Mouse (Mus musculus): ENCODE measurements at regions not wholly inside any gene's neighbourhood (a gene's known extent, or its start where the extent isn't known, plus 50 kb on each side); places are given as distances from the start of the nearest gene placed in this dataset.

DNA sequence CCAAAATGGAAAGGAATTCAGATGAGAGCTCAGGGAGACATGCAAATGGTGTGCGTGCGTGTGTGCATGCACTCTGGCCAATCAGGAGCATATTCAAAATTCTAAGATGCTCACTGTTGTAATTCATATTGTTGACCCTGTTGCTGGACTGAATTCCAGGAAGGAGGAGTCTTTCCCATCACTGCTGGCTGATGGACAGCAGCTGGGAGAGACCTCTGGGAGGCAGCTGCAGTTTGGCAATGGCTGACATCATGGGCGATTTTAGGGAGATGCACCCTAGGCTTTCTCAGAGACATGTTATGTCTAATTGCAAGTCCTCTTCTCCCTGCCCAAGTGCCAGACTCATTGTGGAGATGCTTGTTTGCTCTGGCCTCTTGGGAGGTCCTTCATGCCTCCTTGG, 220.6 kb upstream of the Myocd start:
- DNase-seq (ENCODE audit: low read depth): no peak

DNA sequence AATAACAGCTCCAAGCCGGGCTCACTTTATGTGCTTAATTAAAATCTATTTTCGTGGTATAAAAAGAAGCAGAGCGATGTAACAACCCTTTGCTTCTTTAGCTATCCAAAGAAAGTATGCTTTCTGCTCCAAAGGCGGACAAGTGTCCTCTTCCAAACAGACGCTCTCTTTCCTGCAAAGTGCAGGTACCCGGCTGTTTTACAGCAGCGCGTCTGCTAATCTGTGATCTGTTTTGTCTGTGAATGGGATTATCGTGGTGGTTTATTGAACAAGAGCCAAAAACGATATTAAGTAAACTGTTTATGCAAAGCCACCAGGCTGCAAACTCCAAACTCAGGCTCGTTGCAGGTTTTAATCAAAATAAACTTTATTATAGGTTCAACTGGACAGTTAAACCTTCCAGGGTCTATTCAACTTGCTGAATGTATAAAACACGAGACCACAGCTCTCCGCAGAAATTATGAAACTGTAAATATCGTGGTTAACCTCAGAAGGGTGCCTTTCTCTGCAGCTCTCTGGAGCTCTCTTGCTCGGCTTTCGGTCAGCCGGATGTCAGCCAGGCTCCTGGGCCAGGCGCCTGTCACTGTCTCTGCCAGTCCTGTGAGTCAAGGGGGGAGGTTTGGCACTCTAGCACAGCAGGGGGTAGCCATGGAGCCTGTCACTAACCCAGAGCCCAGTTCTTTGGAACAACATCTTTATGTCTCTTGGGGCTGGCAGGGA, 206.2 kb upstream of the Myocd start:
- DNase-seq (ENCODE audit: low read depth): no peak

DNA sequence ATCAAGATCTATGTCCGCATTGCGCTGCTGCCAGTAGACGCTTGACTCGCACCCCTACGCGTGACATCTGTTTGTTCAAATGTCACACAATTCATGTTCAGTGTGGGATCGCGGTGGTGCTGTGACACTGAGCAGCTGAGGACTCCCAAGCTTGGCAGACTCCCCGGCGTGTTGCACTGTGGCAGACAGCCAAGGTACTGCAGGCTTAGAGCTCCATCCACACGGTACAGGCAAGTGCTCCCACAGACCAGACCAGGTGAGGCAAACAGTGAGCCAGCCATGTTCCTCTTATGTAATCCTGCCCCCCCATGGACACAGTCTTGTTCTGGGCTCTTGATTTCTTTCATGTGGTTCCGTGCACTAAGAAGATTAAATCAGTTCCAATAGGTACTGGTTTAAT, 205.5 kb upstream of the Myocd start:
- DNase-seq (ENCODE audit: low read depth): no peak

DNA sequence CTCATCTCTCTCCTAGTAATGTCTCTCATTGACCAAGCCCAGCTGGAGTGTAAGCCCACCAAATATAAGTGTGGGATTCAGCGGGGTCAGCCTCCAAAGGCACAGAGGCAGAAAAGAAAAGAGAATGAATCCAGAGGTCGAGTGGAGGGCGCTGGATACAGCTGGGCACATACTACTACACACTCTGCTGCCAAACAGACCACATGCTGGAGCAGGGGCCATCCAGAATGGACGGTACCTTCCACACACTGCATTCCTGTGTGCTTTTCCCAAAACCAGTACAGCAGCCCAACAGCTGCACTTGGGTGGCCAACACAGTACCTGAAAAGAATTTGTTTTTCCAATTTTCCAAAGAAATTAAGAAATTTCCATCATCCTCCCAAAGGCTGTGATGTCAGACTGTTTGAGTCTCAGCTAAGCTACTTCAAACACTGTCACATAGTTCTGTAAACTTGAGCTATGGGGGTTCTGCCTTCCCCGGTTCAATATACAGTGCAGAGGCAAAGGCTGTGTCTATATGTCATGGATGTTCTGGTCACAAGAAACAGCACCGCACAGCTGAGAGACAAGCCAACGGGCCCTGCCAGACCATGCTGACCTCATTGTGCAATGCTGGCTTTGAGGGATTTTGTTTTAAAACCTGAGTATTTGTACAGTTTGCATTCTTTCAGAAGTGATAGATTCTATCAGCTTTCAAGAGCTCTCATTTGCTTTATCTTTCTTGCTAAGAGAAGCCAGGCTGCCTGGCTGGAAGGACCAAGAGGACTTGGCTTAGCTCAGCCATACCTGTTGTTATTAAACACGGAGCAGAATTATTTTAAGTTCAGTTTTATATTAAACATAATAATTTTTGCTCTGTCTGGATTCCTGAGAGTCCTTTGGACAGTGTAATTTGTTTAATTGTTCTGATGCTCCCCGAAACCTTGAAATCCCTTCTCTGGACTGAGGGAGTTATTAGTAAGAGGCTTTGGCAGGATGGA, 200.3 kb upstream of the Myocd start:
- no peak for DNase-seq (ENCODE audit: low read depth)

DNA sequence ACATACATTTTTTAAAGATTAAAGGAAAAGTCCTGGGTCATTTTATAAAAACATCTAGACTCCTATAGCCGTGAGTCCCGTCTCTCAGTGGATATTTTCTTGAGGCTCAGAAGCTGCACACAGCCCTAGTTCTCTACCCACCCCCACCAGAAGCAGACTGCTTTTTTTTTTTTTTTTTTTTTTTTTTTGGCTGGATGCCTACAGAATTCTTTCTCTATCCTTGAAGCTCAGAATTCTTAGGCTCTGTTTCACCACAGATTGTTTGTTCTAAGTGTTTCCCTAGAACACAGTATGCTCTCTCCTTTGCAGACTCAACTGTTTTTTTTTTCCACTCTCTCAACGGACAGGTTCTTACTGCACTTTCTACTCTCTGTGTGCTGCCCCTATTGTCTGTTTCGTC, 191.3 kb upstream of the Myocd start:
- no peak for DNase-seq (ENCODE audit: low read depth)

DNA sequence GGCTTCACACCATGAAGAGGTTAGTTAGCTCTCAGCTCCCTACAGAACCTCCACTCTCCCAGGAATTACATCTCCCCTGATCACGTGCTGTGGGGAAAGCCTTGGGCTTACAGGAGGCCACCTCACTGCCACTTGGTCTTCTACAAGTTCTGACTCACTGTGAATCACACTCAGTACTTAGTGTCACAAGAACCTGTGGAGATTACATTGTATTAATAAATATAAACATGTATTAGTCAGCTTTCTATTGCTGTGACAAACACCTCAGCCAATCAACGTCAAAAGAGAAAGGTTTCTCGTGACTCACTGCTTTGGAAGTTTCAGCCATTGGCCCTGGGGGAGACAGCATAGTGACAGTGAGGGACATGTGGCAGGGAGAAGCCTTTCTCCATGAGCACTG, 178.6 kb upstream of the Myocd start:
- DNase-seq (ENCODE audit: low read depth): peak; percentile 2

DNA sequence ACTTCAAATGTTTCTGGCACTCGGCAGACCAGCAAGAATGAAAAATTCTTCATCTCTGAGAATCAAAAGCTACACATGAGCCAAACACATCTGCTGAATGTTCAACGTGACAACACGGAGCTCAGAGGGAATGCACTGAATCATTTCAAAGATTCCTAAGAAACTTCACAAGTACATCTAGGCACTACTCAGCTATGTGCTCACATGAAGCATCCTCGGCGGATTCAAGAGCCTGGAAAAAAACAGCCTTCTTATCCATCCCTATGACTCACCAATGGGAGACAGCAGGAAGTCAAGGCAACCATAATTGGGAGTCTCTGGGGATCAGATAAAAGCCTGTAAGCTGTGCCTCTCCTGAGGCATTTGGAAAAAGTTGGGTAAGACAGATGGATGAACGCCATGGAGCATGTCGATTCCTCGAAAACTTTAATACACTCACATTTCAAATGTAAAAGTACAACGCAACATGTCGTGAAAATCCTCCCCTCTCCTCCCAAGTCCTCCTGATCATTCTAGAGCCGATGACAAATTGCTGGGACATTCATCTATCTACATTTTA, 173.8 kb upstream of the Myocd start:
- DNase-seq (ENCODE audit: low read depth): no peak

DNA sequence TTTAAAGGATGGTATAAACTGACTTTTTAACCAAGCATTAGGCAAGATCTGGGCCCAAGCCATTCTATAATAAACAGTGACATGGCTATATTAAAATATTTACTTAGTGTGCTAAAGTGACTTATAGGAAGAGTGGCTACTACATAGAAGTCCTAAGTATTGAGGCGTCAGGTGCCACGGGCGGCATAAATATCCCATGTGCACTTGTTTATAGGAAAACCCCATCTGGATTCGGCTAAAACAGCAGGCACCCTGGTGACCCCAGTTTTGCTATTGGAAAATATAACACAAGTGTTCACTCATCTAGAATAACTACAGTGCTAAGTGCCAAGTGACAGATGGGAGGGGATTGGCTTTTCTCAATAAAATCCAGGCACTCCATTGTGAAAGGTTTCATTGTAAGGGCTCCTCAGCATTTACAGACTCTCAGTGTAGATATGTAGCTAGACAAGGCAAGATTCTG, 165.9 kb upstream of the Myocd start:
- no peak for DNase-seq (ENCODE audit: low read depth)

DNA sequence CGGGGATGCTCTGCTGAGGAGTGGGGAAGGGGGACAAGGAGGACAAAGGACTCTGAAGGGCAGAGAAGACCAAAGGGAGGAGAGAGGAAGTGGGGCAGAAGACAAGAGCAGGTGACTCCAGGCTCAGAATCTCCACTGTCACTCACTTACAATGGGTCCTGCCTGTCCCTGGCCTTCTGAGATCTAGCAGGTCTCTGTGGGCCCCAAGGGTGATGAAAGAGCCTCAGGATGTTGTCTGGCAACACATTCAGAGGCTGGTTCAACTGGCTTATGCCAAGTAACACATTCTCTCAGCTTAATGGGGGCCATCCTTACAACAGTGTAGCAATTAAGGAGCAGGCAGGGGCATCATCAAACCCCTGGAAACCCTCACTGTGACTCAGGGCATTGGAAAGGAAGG, 152.1 kb upstream of the Myocd start:
- no peak for DNase-seq (ENCODE audit: low read depth)

DNA sequence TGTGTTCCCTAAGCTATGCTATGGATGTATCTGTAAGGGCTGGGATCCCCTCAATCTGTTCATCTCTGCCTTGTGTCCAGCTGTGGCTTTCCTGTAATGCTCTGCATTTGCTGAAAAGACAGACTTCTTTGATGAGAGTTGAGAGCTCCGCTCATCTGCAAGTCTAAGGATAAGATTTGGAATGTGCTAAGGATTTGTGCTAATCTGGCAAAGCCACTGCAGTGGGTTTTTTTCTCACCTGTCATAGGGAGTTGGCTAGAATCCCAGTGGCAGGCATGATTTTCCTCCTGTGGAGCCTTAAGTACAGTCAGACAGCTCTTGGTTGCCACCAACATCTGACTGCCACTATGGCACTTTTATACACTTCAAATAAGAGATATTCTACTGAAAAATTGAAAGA, 138.8 kb upstream of the Myocd start:
- no peak for DNase-seq (ENCODE audit: low read depth)

DNA sequence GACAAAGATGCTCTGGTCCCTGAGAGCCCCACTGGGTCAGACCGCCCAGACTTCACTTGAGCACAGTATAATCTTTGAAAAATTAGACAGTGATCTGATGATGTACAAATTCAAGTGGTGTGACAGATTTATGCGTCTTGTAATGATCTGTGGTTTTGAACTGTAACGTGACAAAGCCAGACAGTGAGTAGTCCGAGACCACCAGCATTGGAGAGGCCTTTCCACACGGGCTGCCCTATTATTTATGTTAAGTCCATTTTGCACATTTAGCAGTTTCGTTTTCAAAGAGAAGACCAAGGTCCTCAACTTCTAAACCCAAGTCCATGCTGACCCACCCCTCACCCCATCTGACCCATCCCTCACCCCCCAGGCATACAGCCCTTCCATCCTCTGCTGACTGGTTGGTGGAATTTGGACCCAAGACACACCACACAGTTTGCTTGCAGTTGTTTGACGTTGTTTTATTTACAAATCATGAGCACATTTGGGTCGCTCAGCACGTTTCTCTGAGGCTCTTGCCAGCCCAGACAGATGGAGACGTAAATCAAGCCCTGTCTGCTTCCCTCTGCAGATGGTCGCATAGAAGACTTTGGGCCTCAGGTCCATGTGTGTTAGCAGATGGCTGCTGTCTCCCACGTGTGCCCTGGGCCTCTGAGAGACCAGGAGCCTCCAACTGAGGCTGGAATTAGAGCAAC, 132.8 kb upstream of the Myocd start:
- no peak for DNase-seq (ENCODE audit: low read depth)

DNA sequence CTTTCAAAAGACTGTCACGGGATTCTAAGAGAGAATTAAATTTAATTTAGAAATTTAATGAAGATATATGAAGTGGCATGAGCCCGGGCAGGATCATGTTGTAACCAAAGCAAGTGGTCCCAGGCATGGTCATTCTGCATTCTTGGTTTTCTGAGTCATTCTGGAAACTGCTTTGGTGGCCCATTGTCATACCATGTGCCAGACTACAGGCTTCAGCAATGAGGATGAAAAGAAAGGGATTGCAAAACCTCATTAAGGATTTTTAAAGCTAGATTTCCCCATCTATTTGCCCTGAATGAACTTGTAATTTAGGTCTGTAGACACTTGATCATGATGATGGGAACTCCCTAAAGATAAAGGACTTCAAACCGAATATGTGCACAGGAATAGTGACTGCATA, 119.4 kb upstream of the Myocd start:
- no peak for DNase-seq (ENCODE audit: low read depth)

DNA sequence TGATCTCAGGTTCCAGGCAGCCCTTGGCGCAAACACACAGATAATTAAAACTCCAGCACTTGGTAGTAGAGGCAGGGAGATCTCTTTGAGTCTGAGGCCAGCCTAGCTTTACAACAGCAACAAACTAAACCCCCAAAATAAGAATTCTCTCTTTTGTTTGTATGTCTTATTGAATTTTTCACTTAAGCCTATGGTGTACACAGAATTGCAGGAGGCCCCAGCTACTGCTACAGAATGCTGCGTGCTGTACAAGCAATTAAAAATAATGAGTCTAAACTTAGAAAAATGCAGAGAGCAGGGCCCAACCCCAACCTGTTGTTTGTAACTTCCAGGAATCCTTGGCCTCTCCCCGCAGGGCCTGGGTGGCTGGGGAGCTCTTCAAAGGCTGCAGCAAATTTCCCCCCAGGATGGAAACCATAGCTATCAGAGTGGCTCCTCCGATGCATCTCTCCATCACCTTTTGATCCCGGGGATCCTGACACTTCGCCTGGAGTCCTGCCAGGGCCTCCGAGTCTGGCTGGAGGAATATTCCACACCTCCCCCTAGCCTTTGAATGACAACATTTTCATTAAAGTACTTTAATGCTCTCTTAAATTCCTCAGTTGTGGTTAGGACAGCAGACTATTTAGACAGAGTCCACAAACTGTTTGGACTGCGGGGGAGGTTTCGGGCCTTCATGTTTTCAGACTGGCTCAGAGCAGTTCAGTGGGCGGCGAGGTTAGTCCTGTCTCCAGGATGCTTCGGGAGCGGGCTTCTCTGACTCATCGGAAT, 116.7 kb upstream of the Myocd start:
- no peak for DNase-seq (ENCODE audit: low read depth)

DNA sequence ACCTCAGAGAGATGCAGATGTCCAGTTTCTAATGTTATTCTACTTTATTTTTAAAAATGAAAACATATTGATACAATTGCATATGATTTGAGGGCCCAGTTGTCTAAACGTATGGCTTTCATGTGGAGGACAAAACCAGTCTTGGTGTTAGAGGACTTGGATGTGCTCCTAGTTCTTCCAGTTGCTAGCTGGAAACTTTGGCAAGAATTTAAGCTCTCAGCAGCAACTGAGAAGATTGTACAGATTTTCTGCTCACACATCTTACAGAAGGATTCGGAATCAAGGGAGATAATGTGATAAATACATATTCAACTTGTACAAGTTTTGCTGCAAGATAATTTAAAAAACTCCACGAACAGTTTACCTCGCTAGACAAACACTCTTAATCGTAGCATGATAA, 105.6 kb upstream of the Myocd start:
- DNase-seq (ENCODE audit: low read depth): no peak

DNA sequence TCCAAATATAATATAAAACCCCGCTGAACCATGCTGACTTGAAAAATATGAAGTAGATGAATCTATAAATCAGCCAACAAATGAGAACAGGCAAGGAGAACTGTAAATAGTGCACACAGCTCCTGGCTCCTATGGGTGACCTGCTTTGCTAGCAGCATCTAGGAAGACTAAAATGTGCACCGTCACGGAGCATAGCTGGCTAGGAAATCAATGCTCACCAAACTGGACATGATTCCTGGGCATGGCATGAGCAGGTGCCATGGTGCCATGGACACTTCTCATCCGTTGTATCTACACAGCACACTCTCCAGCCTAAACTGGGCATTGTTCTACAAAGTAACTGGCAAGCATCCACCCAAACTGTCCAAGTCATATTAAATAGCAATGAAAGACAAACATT, 103.3 kb upstream of the Myocd start:
- no peak for DNase-seq (ENCODE audit: low read depth)

DNA sequence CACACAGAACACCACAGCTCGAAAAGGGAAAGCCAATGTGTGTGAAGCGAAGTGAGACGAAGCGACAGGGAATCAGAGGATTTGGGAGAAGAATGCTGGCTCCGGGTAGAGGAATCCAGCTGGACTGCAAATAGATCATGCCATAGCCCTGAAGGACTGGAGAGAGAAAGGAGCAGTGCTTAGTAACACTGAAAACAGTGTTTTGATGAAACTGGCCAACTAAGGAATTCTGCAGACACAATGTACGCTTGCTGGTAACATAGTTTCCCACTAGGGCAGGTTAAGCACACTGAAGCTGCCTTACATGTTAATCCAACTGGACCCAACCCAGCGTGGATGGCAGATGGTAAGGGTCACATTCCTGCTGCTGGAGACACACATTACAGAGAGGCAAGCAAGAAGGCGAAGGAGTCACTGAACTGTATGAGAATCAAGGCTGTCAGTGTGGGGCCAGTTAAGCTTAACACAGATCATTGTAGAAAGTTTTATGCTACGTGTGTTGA, 102.6 kb upstream of the Myocd start:
- DNase-seq (ENCODE audit: low read depth): no peak

DNA sequence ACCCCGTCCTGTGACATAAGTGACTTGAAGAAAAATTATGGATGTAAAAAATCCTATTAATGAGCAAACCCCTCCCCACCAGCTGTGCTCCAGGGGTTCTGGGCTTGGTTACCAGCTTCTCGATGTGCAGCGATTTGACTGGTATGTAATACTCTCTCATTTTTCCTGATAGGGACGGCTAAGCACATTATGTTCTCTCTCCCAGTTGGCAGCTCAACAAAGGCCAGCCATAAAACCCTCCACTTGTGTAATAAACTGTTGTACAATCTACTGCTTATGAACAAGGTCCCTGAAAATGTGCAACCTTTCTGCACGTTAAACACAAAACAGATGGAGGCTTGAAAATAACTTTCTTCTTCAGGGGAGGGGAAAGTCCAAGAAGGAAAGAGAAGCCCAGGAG, 98.0 kb upstream of the Myocd start:
- no peak for DNase-seq (ENCODE audit: low read depth)

DNA sequence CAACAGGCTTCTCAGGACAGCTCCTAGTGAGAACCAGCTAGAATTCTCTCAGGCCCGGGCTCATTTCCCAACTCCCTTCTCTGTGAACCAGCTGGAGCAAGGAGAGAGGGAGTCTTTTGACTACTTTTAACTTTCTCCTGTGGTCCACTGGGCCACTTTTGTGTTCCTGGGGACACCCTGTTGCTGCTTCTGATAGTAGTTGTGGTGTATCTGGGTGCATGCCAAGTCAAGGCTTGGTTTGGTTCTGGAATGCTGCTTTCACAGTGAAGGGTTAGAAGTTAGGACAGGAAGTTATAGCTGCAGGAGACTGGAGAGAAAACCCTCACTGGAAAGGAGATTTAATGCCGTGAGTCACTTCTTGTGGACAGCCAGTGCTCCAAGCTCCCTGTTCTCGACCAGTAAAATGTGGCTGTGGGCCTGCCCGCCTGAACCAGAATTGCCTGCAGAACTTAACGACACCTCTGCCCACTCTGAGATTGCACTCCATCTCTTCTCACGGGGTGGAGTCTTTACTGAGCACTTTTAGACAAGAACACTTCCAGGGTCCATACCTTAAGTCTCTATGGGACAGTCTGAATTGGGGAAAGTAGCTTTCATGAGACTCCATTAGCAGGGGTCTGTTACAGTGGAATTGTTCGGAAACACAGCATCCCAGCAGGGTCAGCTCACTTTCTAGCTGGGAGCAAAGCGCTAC, 97.0 kb upstream of the Myocd start:
- no peak for DNase-seq (ENCODE audit: low read depth)

DNA sequence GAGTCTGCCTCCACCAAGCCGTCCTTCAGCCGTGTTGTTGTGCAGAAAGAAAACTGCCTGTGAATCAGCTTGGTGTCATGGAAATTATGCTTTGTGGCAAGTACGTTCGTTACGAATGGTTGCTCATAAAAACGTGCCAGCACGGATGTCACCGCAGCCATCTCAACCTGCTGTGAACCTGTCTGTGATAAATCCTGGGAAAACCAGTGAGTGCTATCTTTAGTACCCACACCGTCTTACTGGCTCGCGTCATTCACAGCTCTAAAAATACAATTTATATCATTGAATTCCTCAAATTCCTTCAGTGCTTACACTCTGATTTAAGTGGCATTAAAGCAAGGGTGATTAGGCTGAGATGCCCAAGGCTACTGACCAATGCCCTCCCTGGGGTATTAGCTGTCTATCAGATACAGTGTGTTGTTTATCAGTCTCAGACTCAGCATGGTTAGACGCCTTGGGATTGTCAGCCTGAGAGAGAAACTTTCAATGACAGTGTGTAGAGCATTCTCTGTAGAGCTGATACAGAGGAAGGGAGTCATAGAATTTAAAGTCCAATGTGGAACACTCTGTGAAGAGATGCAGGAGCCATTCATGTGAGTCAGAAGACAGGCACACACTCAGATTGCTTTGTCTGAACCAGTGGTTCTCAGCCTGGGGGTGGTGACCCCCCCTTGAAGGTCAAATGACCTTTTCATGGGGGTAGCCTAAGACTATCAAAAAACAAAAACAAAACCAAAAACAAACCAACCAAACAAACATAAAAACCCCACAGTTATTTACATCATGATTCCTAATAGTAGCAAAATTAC, 96.2 kb upstream of the Myocd start:
- DNase-seq (ENCODE audit: low read depth): no peak

DNA sequence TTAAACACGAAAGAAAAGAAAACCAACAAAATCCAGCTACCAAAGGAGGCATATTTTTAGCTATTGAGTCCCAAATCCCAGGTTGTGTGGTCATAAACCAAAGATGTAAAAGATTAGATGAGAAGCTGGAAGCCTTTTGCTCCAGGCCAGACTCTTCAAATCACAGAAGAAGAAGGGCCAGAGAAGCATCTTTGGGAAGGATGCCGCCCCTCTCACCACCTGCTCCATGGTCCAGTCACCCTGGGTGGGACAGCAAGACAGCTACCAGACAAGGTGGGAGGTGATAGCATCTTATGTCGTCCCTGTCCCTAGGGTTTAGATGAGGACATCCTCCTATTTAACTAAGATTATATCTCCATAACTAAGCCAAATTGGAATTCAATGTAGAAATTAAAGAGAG, 95.1 kb upstream of the Myocd start:
- DNase-seq (ENCODE audit: low read depth): no peak

All from 416B (cell line).